Mouse (Mus musculus) neural tube, embryonic 15.5 days (tissue): ENCODE measurements around the gene Shmt1. TPM values are rescaled to one million over a fixed set of nuclear protein-coding genes. Genes with fewer than 3 reads are reported as not detected.

ENCODE experiments used
- ATAC-seq: fragments of 200-750 bp; cut with Nextera tagmentation; 2 replicates; pipeline ENCODE4 v1.8.0; 2017; ENCODE audit warnings: mild to moderate bottlenecking, moderate TSS enrichment, moderate library complexity; ENCODE audit not compliant: low FRiP score
- H3K27ac ChIP-seq: fragments of 300-500 bp; sonication (generic); replicated peaks from 2 replicates; pipeline ENCODE4 v1.5.1; 2015; ENCODE audit warnings: mild to moderate bottlenecking, inconsistent platforms
- H3K27me3 ChIP-seq: fragments of 300-500 bp; sonication (generic); replicated peaks from 2 replicates; pipeline ENCODE4 v1.6.1; 2015; ENCODE audit warnings: inconsistent platforms
- H3K36me3 ChIP-seq: fragments of 300-500 bp; sonication (generic); 2 replicates; pipeline ENCODE4 v1.6.1; 2015; ENCODE audit warnings: inconsistent platforms
- H3K4me1 ChIP-seq: fragments of 300-500 bp; sonication (generic); 2 replicates; pipeline ENCODE4 v1.6.1; 2015; ENCODE audit warnings: inconsistent platforms
- H3K4me2 ChIP-seq: fragments of 300-500 bp; sonication (generic); 2 replicates; pipeline ENCODE4 v1.6.1; 2015; ENCODE audit warnings: inconsistent platforms, mild to moderate bottlenecking, moderate library complexity
- H3K4me3 ChIP-seq: fragments of 300-500 bp; sonication (generic); replicated peaks from 2 replicates; pipeline ENCODE4 v1.5.1; 2015; ENCODE audit warnings: mild to moderate bottlenecking, inconsistent platforms
- H3K9ac ChIP-seq: fragments of 300-500 bp; sonication (generic); replicated peaks from 2 replicates; pipeline ENCODE4 v1.6.1; 2015; ENCODE audit warnings: mild to moderate bottlenecking, inconsistent platforms
- H3K9me3 ChIP-seq: fragments of 300-500 bp; sonication (generic); replicated peaks from 2 replicates; pipeline ENCODE4 v1.6.1; 2016; ENCODE audit warnings: inconsistent platforms
- WGBS: fragments of 180-500 bp; shearing (Covaris S2); methylation state at CpG from one replicate; pipeline ENCODE4 v1.1.7; 2015; ENCODE audit warnings: mixed read lengths; 5-methylcytosine and 5-hydroxymethylcytosine counted together
- polyA plus RNA-seq: library from polyadenylated mRNA; unstranded; fragments of >200 nt; fragmentation: Nextera tagmentation; extraction: Ambion mirVana; gene quantifications from 2 replicates; pipeline ENCODE4 v1.2.1, GENCODE M21; 2015

The Shmt1 gene
- polyA plus RNA-seq, 1 experiment from 2014 or later, result 5.5 TPM

DNA sequence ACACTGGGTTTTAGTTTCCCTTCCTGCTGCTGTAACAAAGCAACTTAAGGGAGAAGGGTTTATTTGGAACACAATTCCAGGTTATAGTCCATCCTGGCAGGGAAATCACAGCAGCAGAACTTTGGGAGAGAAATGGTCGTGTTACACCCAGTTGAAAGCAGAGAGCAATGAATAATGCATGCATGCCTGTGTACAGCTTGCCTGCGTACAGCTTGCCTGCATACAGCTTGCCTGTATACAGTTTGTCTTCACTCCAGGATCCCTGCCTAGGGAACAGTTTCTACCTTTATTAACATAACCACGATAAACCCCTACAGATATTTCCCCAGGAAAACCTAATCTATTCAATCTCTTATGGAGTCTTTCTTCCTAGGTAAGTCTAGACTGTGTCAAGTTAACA is 40.7 kb downstream of the Shmt1 start:
- Histone ChIP-seq H3K4me2 (no peak overlapping the region), H3K9ac (no peak overlapping the region), H3K9me3 (no peaks in the 10 kb centered on the region), H3K4me1 (peaks cover 19% of the 10 kb centered on the region), H3K36me3 (no peaks in the 10 kb centered on the region), H3K27ac (no peak overlapping the region), H3K4me3 (no peak overlapping the region), H3K27me3 (no peaks in the 10 kb centered on the region)
- 74% methylated on average over 3 of the region's 3 CpGs for WGBS
- no peak for ATAC-seq

- Histone ChIP-seq H3K9me3 (no peaks in the 10 kb centered on the region), H3K4me1 (peaks cover 6% of the 10 kb centered on the region; the same call in 1 of the 2 replicates), H3K4me3 (no peak overlapping the region), H3K4me2 (no peak overlapping the region), H3K27ac (no peak overlapping the region), H3K9ac (no peak overlapping the region), H3K27me3 (no peaks in the 10 kb centered on the region), H3K36me3 (no peaks in the 10 kb centered on the region)
- no peak for ATAC-seq
- WGBS, result 95% methylated on average over 2 of the region's 2 CpGs
Observed at GRCm38 (mm10) chr11:60769322-60769721, 42.2 kb downstream of the Shmt1 start.

DNA sequence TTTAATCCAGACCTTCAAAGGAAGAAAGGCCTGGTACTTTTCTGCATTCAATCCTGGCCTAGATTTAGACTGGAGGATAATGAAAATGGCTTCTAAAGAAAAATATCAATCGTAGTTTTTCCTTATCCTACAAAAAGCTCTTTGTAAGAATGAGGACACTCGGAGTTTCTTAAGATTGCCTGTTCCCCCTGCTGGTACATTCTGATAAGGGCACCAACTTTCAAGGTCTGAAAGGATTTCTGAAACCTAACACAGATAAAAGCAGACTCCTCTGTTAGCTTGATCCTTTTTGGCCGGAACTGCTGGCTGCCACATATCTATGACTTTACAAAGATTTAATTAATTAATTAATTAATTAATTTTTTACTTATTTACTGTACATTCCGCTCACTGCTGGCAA is 44.5 kb downstream of the Shmt1 start:
- no peak overlapping the region for H3K4me3 ChIP-seq
- no peak overlapping the region for H3K4me2 ChIP-seq
- no peaks in the 10 kb centered on the region for H3K9me3 ChIP-seq
- peaks cover 3% of the 10 kb centered on the region for H3K36me3 ChIP-seq
- no peak overlapping the region for H3K27ac ChIP-seq
- H3K4me1 ChIP-seq, result no peaks in the 10 kb centered on the region
- 95% methylated on average over 4 of the region's 4 CpGs for WGBS
- H3K9ac ChIP-seq, result no peak overlapping the region
- no peak for ATAC-seq
- H3K27me3 ChIP-seq, result no peaks in the 10 kb centered on the region

DNA sequence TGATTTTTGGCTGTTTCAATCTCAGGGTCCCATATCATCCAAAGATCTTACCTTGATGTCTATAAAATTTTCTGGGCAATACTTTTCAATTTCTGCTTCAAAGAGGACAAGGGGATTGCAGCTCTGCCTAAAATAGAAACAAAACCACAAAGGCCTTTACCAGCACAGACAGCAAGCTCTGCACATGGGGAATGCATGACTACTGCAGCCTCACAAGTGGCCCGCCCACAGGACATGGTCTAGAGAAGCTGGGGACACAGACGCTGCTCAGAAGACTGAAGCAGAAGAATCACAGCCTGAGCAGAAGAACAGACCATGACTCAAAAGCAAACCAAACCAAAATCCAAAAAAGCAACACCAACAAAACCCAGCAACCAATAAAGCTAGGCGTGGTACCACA is 49.8 kb downstream of the Shmt1 start:
- H3K4me2 ChIP-seq, result no peak overlapping the region
- H3K4me3 ChIP-seq, result no peak overlapping the region
- no peaks in the 10 kb centered on the region for H3K9me3 ChIP-seq
- WGBS, result 90% methylated on average over 3 of the region's 3 CpGs
- H3K36me3 ChIP-seq, result peaks cover 34% of the 10 kb centered on the region
- H3K4me1 ChIP-seq, result no peaks in the 10 kb centered on the region
- ATAC-seq, result no peak
- H3K27me3 ChIP-seq, result no peaks in the 10 kb centered on the region
- no peak overlapping the region for H3K27ac ChIP-seq
- no peak overlapping the region for H3K9ac ChIP-seq

DNA sequence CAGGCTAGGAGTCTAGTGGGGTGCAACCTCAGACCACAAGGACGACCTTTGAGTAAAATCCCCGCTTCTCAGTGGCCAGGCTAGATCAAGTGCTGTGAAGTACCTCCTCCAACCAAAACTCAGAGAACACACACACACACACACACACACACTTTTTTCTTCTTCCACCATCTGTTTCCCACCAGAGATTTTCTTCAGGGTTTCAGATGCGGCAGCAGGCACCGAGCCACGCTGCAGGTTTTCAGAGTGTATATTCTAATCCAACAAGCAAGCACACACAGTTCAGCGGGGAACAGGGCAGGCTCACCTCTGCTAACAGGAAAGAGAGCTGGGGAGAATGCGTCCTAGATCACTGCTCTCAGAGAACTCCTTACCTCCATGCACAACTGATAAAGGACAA is 55.9 kb downstream of the Shmt1 start:
- Histone ChIP-seq H3K4me2 (no peak overlapping the region), H3K4me1 (no peaks in the 10 kb centered on the region), H3K27me3 (no peaks in the 10 kb centered on the region), H3K9me3 (no peaks in the 10 kb centered on the region), H3K27ac (no peak overlapping the region), H3K9ac (no peak overlapping the region), H3K36me3 (peaks cover 60% of the 10 kb centered on the region), H3K4me3 (no peak overlapping the region)
- ATAC-seq, result no peak
- WGBS, result 97% methylated on average over 7 of the region's 7 CpGs

GRCm38 (mm10) chr11:60740321-60740720 is 71.2 kb downstream of the Shmt1 start:
- H3K4me2 ChIP-seq, result no peak overlapping the region
- no peaks in the 10 kb centered on the region for H3K27me3 ChIP-seq
- no peaks in the 10 kb centered on the region for H3K4me1 ChIP-seq
- no peak overlapping the region for H3K9ac ChIP-seq
- ATAC-seq, result no peak
- no peaks in the 10 kb centered on the region for H3K9me3 ChIP-seq
- no peak overlapping the region for H3K27ac ChIP-seq
- no peak overlapping the region for H3K4me3 ChIP-seq
- WGBS, result 79% methylated on average over 3 of the region's 3 CpGs
- peaks cover 59% of the 10 kb centered on the region for H3K36me3 ChIP-seq

Other genes starting within 250 kb of the Shmt1 start
- gene Llgl1, start 112.0 kb downstream of the Shmt1 start, polyA plus RNA-seq, result 35.0 and 36.4 TPM in 2 replicates
- gene Flii, start 84.5 kb downstream of the Shmt1 start, polyA plus RNA-seq, result 68.3 and 73.6 TPM in 2 replicates
- gene Mief2, start 83.3 kb downstream of the Shmt1 start, polyA plus RNA-seq, result 23.1 and 25.3 TPM in 2 replicates
- gene Top3a, start 34.4 kb downstream of the Shmt1 start, polyA plus RNA-seq, result 6.7 and 8.6 TPM in 2 replicates
- 4.8 and 5.2 TPM in 2 replicates for gene Smcr8, start 34.2 kb downstream of the Shmt1 start, polyA plus RNA-seq
- gene Dhrs7b, start 18.9 kb upstream of the Shmt1 start, polyA plus RNA-seq, result 37.8 and 38.4 TPM in 2 replicates
- gene Tmem11, start 67.6 kb upstream of the Shmt1 start, polyA plus RNA-seq, result 56.4 and 61.7 TPM in 2 replicates
- 23.6 and 23.9 TPM in 2 replicates for gene Natd1, start 103.0 kb upstream of the Shmt1 start, polyA plus RNA-seq
- 30.4 and 47.4 TPM in 2 replicates for gene Map2k3, start 120.3 kb upstream of the Shmt1 start, polyA plus RNA-seq
- 3.2 and 3.8 TPM in 2 replicates for gene Kcnj12, start 210.8 kb upstream of the Shmt1 start, polyA plus RNA-seq